Mouse (Mus musculus): ENCODE measurements around the gene Cdh5.

The Cdh5 gene

DNA sequence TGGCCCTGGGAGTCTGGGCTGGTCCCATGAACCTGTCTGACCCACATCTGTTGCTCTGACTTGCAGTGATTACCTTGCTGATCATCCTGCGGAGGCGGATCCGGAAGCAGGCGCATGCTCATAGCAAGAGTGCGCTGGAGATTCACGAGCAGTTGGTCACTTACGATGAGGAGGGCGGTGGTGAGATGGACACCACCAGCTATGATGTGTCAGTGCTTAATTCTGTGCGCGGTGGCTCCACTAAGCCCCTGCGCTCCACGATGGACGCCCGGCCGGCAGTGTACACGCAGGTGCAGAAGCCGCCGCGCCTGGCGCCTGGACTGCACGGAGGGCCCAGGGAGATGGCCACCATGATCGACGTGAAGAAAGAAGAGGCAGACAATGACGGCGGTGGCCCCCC is 41.0 kb downstream of the Cdh5 start:
- no peak for DNase-seq

DNA sequence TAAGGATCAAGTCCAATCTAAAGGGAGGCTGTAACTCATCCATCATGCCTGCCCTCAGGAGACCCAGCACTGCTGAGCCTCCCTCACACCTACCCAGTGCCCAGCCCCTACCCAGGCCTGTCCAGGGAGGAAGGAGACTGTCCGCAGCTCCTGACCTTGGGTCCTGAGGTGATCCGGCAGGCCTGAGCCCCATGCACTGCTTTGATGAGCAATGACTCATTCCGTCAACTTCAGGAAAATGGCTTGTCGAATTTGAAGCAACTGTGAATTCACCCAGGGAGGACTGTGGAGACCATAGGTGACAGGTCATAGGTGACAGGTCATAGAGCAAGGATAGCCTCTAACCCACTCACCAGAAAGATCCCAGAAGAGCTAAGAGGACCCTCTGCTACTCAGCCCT is 42.0 kb downstream of the Cdh5 start:
- DNase-seq = no peak

DNA sequence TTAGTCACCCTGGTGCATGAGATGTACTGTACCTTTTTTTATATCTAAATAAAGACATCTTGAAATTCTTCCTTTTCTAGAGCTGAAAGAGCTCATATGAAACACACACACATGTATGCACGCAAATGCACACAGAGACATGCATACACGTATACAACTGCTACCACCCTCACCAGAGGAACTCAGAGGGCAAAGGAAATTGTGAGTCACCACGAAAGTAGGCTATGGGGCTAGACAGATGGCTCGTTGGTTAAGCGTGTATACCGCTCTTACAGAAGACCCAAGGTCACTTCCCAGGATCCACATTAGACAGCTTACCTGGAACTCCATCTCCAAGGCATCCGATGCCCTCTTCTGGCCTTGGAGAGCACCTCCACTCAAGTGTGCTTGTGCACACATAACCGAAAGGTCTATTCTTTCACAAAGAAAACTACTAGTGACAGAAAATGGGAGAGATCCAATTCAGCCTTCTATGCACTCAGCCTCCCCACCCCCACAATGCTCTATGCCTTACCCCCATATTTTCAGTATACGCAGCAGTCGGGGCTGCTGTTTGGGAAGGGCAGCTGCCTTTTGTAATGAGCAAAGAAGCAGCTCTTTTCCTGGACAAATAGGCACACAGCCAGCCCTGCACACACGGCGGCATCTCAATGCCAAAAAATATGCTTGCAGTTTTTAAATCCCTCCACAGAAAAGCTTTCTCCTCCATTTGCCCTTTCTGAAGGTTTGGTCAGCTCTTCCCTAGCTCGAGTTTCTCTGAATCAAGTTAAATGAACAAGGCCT is 43.2 kb downstream of the Cdh5 start:
- no peak for DNase-seq

DNA sequence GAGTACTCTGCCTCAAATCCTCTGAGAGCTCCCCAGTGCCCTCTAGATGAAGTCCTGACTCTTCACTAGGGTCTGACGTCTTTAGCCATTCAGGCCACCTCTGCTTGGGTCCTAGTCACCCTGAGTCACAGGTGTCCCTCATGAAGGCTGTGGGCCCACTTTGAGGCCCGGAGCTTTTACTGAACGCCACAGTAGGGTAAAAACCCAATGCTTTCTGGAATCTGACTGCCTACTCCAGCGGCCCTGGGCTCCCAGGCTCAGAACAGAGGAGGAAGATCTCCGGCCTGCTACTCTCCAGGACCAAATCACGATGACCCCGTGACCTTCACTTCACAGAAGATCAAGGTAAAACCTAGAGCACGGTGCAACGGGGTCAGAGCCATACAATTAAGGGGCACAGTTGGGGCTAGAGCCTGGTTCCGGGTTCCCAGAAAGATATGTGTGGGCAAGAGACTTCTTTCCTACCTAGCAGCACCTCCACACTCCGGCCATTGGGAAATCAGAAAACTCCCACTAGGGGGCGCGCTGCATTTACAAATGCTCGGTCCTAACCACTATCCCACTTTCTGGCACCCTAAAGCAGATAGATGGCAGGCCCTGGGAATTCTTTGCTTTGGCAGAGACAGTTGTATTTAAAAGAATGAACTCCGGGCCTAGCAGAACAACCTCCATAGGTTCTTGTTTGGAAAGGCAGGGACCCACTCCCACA is 44.7 kb downstream of the Cdh5 start:
- DNase-seq = peak; percentile 58

DNA sequence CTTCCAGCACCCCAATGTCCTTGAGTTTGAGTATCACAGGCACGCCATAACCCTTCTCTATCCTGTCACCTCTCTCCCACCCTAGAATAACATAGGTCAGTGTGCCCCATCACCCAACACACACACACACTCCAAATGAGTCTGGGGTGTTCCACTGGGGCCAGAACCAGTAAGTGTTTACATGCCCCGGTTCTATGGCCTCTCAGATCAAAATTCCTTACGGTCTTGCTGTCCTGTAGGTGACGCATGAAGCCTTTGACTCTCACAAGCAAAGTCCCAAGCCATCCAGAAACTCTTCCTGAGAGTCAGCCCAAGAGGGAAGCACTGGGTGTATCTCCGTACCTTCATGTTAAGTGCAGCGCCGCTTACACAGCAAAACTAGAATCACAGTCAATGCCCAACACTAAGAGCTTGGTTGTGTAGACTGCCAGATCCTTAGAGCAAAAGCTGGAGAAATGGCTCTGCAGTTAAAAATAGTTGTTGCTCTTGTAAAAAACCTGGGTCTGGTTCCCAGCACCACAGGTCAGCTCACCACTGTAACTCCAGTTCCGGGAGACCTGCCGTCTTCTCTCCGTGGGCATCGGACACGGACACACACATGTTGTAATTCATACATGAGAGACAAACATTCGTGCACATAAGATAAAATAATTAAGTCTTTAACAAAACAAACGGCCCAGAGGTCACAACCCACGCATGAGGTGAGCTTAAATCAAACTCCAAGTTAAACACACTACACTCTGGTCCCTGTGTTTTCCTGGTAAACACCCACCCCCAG is 45.5 kb downstream of the Cdh5 start:
- no peak for DNase-seq

DNA sequence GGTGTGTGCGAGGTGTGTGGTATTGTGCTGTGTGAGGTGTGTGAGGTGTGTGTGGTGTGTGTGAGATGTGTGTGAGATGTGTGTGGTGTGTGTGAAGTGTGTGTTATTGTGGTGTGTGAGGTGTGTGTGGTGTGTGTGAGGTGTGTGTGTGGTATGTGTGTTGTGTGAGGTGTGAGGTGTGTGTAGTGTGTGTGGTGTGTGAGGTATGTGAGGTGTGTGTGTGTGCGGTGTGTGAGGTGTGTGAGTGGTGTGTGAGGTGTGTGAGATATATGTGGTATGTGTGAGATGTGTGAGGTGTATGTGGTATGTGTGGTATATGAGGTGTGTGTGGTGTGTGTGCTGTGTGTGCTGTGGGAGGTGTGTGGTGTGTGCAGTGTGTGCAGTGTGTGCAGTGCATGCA is 46.5 kb downstream of the Cdh5 start:
- no peak for DNase-seq

DNA sequence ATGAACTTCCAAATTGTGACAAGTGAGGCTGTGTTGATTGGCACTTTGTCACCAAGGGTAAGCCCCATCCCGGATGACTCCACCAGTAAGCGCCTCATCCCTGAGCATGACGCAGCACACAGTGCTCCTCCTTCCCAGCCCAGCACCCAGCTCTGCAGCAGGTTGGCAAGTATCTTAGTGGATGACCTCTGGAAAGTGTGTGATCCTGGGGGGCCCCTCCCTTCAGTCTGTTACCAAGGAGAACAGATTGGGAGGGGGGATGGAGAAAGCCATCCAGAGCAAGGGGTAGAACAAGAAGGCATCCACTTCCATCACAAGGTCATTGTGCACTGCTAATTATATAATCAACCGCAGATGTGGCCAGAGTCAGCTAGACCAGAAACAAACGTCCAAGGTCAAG is 59.3 kb downstream of the Cdh5 start:
- DNase-seq = no peak

DNA sequence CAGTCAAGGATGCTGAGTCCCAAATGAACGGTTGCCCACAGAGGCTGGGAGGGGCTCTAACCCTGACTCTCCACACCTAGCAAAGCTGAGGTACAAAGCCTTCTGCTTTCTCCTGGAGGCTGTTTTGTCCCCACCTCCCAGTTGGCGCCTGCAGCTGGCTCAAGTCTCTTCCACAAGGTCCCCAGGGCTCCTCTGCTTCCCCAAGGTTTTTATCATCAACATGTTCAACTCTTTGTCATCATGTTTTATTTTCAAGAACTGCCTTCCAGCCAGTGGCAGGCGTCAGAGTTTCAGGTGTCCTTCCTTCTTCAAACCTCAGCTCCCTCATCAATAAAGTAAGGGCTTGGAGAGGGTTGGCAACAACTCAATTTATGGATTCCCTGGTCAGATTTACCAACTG is 68.0 kb downstream of the Cdh5 start:
- DNase-seq = no peak

DNA sequence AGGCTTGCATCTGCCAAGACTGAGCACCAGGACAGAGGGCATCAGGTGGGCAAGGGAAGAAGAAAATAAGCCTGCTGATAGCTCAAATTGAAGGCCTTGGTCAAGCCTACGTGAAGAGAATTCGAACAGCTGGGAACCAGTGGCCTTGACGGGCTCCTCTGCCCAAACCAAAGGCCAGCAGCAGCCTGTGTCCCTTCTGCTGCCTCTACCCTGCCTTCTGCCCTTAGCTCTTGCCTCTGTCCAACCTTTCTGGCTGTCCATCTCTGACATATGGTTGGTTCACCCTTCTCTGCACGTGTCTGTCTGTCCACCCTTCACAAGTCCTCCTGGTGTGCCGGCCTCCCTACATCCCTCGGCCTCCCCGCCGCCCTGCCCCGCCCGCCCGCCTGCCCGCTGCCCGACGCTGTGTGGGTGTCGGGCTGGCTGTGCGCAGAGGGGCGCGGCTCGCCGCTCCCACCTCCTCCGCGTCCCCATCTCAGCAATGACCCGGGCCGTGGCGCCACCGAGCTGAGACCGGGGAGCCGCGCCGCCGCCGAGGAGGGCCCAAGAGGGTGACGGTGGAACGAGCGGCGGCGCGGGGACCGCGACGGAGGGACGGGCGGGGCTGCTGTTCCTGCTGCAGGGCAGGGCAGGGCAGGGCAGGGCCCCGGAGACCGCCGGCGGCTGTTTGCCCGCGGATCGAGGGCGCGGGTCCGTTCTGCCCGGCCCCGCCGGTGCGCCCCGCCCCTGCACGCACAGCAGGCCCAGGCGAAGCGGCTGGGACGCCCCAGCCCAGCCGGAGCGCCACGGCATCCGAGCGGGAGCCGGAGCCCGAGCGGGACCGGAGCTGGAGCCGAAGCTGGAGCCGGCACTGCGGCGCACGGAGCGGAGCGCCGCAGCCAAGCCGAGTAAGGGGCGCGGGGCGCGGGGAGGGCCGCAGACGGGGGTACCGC is 69.0 kb downstream of the Cdh5 start, which contains the start of gene Bean1:
Gene Bean1, plus strand, starts transcription at position 325 of the 932 bp plus-strand sequence.
- DNase-seq = no peak

DNA sequence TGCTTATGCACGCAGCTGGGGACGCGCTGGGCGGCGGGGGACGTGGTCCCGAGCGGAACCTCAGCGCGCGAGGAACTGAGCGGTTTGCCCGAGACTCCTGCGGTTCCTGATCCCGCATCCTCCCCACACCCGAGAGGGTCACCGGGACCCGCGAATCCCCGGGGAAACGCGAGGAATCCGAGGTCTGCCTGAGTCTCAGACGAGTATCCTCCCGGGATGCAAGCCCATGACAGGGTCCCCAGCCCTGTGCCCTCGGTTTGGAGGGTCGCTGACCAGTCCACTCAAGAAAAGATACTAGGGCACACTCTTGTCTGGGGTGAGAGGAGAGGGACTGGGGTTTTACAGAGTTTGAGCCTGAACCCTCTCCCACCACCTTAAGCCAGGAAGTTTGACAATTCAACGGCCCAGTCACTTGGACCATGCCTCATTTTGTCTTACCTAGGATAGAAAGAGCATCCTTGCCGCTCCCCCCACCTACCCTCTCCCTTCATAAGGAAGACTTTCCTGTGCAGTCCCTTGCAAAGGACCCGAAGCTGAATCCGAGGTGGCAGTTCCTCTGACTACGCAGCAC is 69.7 kb downstream of the Cdh5 start:
- DNase-seq = no peak

DNA sequence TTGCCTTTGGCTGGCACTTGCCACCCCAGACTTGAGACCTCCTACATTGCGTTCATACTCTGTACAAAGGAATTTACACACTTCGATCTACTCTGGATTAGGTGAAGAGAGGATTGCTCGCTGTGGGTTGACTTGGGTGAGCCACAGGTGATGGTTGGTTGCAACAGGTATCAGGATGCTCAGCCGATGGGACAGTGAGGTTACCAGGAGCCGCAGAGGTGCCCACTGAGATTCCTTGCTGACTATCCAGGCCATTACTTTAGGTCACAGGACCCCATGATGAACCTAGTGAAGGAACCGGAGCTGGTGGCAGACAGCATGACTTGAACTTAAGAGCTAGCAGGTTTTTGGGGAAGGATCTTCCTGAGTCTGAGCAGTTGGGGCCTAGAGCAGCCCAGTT is 71.0 kb downstream of the Cdh5 start:
- no peak for DNase-seq

DNA sequence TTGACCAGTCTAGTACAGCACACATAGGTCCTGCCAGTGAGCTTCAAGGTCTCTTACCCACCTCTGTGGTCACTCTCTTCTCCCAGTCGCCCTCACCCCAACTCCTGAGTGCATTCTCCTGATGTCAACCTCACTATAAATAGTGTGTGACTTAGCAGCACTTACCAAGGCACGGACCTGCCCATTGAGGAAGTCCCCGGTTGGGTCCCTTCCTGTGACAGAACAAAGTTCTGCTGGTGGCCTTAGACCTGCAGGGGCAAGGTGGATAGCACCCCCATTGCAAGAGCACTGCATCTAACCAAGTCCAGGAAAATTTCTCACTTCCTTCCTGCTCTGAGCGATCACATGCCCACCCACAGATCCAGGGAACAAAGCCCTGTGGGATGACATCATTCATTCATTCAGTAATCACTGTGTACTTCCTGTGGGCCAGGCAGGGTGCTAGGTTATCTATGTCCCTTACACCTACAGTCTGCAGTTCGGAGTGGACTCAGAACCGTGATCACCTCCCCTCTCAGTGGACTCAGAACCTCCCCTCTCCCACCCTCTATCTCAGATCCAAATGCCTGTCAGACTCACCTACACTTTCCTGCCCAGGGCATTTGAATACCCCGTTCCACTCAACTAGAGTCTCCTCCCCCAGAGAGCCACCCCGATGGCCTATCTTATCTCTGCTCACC is 74.6 kb downstream of the Cdh5 start:
- DNase-seq = no peak

DNA sequence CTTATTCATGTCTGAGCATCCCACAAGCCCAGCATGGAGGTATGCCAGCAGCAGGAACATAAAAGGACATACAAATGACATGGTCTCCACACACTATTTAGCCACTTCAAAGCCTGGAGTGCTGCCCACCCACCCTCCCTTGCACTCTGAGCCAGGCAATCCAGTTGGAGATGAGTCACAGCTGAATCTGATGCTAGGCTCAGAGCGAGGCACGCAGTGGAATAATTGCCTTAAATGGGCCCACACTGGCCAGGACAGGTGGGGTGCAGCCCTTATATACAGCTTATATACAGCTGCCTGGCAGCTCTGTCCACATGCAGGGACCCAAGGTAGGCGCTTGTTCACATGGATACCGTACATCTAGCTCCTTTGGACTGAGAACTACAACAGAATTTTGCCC is 75.6 kb downstream of the Cdh5 start:
- no peak for DNase-seq

DNA sequence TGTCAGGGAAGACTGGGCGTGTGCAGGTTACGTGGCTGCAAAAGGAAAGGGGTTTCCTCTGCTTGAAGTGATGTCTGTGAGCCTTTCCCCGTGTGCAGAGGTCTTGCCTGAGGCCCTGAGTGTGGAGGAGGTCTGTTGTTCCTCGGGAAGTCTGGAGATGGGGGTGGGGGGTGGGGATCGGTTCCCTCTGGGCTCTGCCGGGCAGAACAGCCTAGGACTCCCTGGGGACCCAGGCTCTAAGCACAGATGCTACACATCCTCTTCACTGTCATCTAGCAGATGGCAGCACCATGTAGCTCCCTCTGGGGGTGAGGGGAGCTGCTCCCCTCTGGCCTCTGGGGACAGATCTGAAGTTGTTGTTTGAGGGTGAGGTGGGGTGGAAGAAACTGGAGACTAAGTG is 83.5 kb downstream of the Cdh5 start:
- DNase-seq = no peak

DNA sequence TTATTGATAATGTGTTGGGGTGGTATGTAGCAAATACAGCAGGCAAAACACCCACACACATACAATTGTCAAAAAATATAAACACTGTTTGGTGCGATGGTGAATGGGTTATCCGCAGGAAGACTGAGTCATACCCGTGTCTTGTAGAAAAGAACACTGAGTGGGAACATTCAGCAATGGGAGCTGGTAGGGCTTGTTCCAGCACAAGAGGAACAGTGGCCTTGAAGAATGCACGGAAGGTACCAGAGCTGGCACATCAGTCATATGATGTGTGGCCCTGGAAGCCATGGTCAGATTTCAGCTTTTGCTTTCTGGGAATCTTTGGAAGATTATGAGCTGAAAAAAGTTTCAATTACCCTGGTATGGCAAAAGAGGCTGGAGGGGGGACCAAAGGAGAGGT is 85.4 kb downstream of the Cdh5 start:
- DNase-seq = no peak

DNA sequence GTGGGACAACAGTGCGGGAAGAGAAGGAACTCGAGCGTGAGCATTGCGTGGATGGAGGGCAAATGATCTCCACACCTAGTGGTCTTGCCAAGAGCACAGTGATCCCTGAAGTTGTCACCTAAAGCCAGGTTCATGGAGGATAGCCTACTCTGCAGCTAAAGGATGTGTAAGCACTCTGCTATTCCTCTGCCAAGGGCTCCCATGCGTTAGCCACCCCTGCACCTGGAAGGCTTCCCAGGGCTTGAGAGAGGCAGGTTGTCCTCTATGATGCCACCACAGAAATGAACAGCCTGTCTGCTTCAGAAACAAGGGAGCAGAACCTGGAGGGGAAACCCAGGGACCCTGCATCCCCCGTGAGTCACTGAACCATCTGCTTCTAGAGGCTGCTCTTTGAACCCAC is 86.2 kb downstream of the Cdh5 start:
- DNase-seq = no peak

DNA sequence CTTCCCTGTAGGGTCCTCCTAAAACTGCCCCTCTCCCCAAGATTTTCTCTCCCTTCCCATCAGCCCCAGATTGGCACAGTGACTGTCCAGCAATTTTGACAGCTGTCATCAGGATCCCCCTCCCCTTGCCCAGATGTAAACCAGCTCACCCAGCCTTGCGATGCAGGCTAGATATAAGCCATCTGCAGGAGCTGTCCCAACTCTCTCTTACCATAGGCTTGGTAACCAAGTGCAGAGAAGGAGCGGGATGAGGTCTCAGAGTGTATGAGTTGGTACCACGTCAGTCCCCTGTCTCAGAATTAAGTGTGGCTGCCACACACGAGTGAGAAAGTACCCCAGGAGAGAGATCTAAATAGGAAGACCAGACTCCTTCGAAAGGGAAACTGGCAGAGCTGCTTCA is 87.0 kb downstream of the Cdh5 start:
- DNase-seq = no peak

DNA sequence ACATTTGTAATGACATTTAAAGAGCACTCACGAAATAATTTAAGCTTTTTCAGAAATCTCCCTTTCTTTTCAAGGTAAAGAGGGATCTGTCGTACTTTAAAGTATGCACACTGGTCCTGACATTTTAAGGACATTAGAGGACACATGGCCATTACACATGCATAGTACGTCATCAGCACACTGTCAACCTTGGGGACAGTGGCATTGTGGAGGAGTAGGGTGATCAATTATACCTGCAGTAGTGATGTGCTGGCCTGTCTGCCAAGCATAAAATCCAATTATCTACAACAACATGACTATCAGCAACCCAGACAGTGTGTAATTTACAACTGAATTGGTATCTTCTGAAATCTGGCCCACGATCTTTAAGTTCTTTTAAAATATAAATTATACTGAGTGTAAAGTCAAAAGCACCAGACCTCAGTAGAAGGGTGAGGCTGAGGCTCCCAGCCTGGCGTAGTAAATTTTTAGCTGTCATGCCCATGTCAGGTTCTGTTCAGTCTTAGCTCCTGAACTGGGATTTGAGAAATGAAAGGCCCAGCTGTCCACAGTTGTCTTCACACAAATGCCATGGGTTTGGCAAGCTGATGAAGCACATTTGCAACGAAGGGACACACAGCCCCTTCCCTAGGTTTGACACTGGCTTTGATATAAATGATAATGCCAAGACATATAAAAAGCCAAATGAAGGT is 89.5 kb downstream of the Cdh5 start:
- no peak for DNase-seq

DNA sequence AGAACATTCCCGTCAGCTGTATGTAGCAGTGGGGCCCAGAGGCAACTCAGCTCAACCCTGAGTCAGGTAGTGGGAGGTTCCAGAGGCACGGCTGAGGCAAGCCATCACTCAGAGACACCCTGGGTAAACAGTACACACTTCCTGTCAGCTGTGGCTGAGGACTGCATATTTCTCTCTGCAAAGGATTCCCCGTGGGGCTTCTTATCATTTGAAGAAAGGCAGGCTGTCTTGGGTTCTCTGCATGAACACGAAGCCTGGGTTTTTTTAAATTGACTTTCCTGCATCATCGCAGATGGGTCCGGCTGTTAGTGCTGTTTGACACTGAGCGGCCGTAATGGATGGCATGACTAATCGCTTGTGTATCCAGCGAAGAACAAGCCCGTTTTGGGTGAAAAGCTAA is 90.1 kb downstream of the Cdh5 start:
- DNase-seq = no peak
